Mouse (Mus musculus) testis, adult 2 months (tissue): ENCODE measurements around the gene Patj.

Source experiments
- CTCF ChIP-seq: fragments of 200-500 bp; IDR thresholded peaks from 2 replicates; pipeline ENCODE4 v1.5.1; 2012; ENCODE audit warnings: low read depth, mild to moderate bottlenecking, inconsistent platforms, low read length, moderate library complexity; ENCODE audit not compliant: control insufficient read depth, insufficient read depth, insufficient replicate concordance
- POLR2A ChIP-seq: fragments of 200-500 bp; IDR thresholded peaks from 2 replicates; pipeline ENCODE4 v1.6.1; 2012; ENCODE audit warnings: low read depth, mild to moderate bottlenecking, inconsistent platforms, low read length, moderate library complexity; ENCODE audit not compliant: control insufficient read depth

DNA sequence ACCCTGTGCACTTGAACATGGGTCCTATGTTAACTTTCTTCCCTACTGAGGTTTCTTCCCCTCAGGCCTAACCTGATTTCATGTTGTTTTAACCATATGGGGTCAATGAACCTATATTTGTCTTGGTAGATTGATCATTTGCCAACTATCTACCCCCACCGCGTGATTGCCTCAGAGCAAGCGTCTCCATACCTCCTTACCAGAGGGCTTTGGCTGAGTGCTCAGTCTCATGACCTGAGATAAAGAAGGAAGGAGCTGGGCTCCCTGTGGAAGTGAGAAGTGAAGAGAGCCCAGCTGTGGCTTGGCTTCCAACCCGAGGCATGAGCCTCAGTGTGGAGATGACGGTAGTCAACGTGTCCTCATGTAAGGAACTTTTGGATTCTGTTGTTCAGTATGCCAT lies 160.9 kb downstream of the Patj start:
- TF ChIP-seq CTCF (no peak), POLR2A (no peak)
